Mouse (Mus musculus): Measurements from ENCODE around the gene Serf2.
"Not testable (repeated sequence)": the region's sequence is repeated elsewhere in the genome, so short reads cannot be mapped to it uniquely, and the experiment has no call there.

GRCm38 (mm10) chr2:121472783-121473182 lies 23.8 kb downstream of the Serf2 start:
- not testable (repeated sequence) for TF ChIP-seq POLR2A (IDR thresholded peaks at IDR 0.05; ENCODE audit: insufficient read depth, low read length); CTCF (IDR thresholded peaks at IDR 0.05; ENCODE audit: low read depth, low read length); EP300 (IDR thresholded peaks at IDR 0.05; ENCODE audit: insufficient read depth, low read depth, low read length)
